Mouse (Mus musculus): ENCODE results near the gene Ttll4.

DNA sequence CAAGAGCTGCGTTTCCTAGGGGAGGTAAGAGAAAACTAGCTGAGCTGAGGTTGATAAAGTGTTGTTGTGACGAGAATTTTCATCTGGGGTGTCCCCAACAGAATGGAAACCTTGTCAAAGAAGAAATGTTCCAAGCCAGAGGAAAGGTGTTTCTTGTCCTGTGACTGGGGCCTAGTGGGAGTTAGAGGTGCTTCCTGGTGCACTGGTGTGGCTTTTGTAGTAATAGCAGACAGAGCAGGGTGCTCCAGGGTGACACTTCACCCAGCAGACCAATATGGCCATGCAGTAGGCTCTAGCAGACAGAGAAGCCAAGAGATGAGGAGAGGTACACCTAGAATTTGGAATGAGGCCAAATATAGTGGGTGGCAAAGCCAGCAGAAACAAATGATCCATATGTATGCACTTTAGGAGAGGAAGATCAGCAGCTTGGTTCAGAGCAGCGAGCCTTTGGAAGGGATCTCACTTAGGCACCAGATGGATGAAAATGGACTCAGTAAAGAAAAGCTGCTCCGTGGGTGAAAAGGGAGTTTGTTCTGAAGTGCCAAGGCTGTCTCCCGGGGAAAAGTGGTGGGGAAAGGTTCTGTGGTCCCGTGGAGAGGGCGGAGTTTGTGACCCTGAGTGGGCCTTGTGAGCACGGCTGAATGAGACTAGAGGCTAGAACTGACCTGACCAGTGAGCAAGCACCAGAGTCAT, 32.5 kb downstream of the Ttll4 start:
- TF ChIP-seq CTCF (IDR thresholded peaks at IDR 0.05; ENCODE audit: low read depth, low read length) (no peak), POLR2A (IDR thresholded peaks at IDR 0.05; ENCODE audit: insufficient read depth, low read length) (no peak)

Data from ES-Bruce4 (cell line).